Mouse (Mus musculus) adipocyte (in vitro differentiated cells): Measurements from ENCODE around the gene Ddx6.

Experiments
- DNase-seq: peaks from one replicate; pipeline ENCODE4 v3.0.0-alpha.2; 2016; ENCODE audit warnings: low spot score

Gene Ddx6

DNA sequence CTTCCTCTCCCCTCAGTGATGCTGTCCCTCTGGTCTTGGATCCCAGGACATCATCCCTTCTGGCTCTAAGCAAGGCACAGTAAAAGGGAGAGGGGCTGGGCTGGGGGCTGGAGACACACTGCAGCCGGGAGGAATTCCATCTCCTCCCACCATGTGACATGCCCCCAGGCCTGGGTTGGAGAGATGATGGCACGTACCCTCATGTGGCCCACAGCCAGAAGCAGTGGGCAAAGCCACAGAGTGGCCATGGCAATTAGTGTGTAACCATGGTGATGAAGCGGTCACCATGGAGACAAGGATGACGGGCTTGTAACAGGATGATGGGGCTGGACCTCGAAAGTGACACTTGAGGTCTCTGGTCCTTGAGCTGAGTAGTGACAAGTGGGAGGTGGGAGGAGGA, 81.9 kb downstream of the Ddx6 start:
- no peak for DNase-seq

DNA sequence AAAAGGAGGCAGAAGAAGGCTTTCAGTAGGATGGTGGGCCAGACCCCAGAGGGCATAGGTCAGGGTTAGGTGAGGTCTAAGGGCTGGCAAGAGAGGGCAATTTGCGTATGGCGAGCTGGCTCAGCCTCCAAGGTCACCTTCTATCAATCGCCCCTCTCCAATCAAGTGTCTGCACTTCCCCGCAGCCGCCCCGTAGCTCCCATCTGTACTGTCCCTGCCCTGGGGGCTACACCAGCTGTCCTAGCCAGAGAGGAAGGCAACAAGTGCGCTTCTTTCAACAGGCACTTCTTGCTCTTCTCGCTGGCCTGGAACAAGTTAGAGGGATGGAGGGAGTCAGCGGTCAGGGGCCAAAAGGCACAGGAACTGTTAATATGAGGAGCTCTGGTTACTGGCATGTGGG, 83.3 kb downstream of the Ddx6 start:
- DNase-seq, result no peak
